Mouse (Mus musculus): ENCODE measurements around the gene Rnf146.
"Not testable (repeated sequence)": the region's sequence is repeated elsewhere in the genome, so short reads cannot be mapped to it uniquely, and the experiment has no call there.

DNA sequence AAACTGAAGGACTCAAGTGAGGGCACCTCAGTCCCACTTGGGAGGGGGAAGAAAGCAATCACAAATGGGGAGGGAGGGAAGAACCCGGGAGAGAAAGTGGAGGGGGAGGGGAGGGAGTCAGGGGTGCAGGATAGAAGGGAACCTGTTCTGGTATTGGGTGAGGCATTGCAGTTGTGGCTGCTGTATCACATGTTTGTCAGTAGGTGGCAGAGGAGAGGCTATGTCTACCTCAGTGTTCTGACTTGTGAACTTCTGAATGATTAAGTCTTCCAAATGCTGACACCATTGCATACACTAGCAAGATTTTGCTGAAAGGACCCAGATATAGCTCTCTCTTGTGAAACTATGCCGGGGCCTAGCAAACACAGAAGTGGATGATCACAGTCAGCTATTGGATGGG, 32.6 kb upstream of the Rnf146 start:
- peak; percentile 39; the same call in 1 of the 2 replicates for TF ChIP-seq CTCF (IDR thresholded peaks at IDR 0.05; ENCODE audit: low read depth)
- not testable (repeated sequence) for TF ChIP-seq EP300 (IDR thresholded peaks at IDR 0.05; ENCODE audit: low read depth)
